Mouse (Mus musculus): ENCODE results near the gene Wfdc9.
A peak's percentile ranks its signal among the peaks of the same experiment; 100 is the strongest.

Gene Wfdc9

DNA sequence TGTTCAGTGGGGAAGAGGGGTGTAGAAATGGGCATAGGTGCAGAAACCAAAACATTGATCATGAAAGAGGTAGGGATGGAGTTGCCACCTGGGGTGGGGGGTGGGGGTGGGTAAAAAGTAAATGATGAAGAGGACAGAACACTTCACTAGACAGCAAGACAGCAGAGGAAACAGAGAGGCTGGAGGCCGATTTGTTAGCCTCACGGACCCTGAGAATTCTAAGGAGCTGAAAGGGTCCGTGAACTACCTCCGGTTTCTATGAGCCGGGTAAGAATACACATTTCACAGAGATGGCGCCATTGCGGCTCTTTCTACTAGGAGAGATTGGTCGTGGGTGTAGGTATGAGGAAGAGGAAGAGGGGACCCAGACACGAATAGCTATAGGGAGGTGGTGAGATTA lies at the start of gene Wfdc9:
Gene Wfdc9, minus strand, starts transcription at position 101 of the 400 bp plus-strand sequence.
- DNase-seq (ENCODE audit: low read depth, low spot score) = no peak

GRCm38 (mm10) chr2:164705991-164706390 lies 49.6 kb upstream of the Wfdc9 start:
- DNase-seq (ENCODE audit: low read depth, low spot score) = no peak

DNA sequence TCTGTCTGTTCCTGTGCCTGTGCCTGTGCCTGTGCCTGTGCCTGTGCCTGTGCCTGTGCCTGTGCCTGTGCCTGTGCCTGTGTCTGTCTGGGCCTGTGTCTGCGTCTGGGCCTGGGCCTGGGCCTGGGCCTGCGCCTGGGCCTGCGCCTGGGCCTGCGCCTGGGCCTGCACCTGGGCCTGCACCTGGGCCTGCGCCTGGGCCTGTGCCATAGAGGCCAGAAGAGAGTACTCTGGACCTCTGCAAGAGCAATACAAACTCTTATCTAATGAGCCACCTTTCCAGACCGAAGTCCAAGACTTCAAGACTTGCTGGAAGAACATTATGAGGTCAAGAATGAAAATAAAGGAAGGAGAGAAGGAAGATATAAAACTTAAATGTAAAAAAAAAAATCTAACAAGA lies 48.9 kb upstream of the Wfdc9 start:
- no peak for DNase-seq (ENCODE audit: low read depth, low spot score)

DNA sequence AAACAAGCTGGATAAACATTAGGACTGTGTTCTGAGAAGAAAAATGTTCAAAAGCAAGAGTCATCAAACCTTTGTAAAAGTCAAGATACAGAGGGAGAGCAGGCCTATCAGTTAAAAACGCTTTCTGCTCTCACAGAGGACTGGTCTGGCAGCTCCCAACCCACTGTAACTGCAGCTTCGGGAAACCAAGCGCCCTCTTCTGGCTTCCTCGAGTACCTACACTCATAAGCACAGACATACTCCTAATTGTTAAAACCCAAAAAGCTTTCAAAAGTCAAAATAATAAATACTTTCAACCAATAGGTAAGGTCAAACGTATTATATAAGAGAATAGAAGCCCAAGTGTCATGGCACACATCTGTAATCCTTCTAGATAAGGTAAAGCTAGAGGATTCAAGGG lies 47.9 kb upstream of the Wfdc9 start:
- DNase-seq (ENCODE audit: low read depth, low spot score) = no peak

DNA sequence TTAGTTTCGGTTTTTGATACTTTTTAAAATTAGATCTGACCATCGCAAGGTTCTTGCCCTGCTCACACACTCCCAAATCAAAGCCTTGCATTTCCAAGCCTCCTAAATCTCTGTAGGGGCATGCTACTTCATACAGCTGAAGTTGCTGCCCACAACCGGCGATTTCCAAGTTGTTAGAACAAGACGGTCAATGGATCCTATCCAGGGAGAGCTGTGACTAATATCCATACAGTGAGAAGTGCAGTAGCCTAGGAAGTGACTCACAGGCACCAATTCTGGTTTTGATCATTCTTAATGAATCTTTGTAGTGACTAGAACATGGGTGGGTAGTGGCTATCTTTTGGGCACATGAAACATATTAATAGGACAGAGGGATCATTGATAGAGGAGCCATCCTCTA lies 45.4 kb upstream of the Wfdc9 start:
- DNase-seq (ENCODE audit: low read depth, low spot score) = no peak

- DNase-seq (ENCODE audit: low read depth, low spot score) = no peak
Measured at GRCm38 (mm10) chr2:164700959-164701358, 44.6 kb upstream of the Wfdc9 start.

DNA sequence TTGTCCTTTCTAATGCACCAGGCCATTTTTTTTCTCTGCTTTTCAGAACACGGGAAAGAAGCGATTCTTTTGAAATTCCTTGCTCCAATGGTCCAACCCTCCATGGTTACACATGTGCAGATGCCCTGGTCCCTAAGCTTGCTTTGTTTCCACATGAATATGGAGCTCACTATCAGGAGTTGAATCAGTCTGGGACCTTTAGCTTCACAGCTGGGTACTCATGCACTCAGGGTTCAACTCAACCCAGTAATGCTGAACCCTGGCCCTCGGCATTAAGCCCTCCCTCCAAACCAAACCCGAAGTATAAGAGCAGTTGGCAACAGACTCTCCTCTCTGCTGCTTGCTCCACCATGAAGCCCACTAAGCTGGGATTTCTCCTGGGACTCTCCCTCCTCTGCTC lies 41.8 kb upstream of the Wfdc9 start, which contains the start of gene Spint4:
Gene Spint4, plus strand, starts transcription at position 301 of the 400 bp plus-strand sequence.
- no peak for DNase-seq (ENCODE audit: low read depth, low spot score)

DNA sequence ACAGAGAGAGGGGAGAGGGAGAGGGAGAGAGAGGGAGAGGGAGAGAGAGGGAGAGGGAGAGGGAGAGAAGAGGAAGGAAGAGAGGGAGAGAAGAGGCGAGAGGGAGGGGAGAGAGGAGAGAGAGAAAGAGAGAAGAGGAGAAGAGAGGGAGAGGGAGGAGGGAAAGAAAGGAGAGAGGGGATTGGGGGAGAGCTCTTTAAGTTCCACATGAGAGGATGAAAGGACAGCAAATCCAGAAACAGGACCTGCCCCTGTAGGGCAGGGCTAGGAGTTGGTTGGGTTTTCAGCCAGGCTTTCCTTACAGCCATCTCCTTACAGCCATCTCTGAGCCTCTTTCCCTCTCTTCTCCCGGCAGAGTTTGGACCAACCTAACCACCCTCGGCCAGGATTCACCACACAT lies 28.4 kb upstream of the Wfdc9 start, which contains the start of gene Wfdc13:
Gene Wfdc13, plus strand, starts transcription at position 301 of the 400 bp plus-strand sequence.
- no peak for DNase-seq (ENCODE audit: low read depth, low spot score)

GRCm38 (mm10) chr2:164679906-164680305 lies 23.5 kb upstream of the Wfdc9 start:
- no peak for DNase-seq (ENCODE audit: low read depth, low spot score)

- peak; percentile 22 for DNase-seq (ENCODE audit: low read depth, low spot score)
Measured at GRCm38 (mm10) chr2:164678848-164679625, 22.7 kb upstream of the Wfdc9 start.

DNA sequence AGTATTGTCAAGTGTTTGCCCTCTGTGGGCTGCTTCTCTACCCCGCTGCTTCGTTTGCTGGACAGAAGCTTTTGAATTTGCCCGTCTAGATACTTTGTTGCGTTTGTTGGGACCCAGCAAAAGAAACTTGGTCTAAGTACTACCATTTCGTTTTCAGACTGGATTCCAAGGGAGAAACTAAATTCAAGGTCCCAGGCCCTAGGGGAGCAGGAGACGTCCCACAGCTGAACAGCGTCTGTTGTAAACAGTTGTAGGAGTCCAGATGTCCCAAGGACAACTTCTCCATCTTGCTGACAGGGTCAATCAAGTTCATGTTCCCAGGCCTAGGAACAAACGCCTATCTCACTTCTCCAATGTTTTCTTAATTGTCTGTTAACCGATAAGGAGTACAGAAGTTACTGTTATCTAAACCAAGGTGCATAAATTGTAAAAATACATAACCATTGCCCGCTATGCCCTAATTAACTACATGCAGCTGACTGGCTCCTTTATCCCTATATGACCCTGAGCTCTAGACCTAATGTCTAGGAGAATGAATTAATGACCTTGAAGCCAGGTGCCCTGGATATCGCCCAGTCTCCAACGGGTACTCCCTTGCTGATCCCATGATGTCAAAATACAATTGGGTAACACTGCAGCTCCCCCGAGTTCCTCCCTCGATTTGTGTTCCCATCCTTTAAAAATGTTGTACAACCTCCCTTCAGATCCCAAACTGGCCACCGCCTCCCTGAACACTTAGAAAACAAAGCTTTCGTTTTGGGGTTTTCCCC lies 20.7 kb upstream of the Wfdc9 start:
- DNase-seq (ENCODE audit: low read depth, low spot score) = no peak

- DNase-seq (ENCODE audit: low read depth, low spot score) = no peak
Measured at GRCm38 (mm10) chr2:164676103-164676502, 19.7 kb upstream of the Wfdc9 start.

DNA sequence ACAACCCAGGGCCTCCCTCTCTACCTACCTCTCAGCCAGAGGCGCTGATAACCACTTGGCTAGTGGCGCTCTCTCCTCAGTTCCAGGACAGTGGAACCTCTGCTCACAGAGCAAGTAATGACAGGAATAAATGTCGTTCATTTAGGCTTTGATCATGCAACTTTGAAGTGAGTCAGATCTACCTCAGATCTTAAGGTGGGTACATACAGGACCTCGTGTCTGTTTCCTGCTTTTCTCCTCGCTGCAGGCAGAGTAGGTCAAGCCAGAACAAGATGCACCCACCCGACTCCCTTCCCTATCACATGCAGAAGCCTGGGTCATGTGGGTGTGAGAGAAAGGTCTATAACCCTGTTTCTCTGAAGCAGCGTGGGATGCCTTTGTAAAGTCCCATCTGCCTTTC lies 17.6 kb upstream of the Wfdc9 start, which contains the start of gene Wfdc11:
Gene Wfdc11, minus strand, starts transcription at position 101 of the 400 bp plus-strand sequence.
- DNase-seq (ENCODE audit: low read depth, low spot score) = no peak

- DNase-seq (ENCODE audit: low read depth, low spot score) = no peak
Measured at GRCm38 (mm10) chr2:164670938-164671337, 14.6 kb upstream of the Wfdc9 start.

- no peak for DNase-seq (ENCODE audit: low read depth, low spot score)
Measured at GRCm38 (mm10) chr2:164670261-164670660, 13.9 kb upstream of the Wfdc9 start.

GRCm38 (mm10) chr2:164664851-164665250 lies 8.5 kb upstream of the Wfdc9 start:
- no peak for DNase-seq (ENCODE audit: low read depth, low spot score)

DNA sequence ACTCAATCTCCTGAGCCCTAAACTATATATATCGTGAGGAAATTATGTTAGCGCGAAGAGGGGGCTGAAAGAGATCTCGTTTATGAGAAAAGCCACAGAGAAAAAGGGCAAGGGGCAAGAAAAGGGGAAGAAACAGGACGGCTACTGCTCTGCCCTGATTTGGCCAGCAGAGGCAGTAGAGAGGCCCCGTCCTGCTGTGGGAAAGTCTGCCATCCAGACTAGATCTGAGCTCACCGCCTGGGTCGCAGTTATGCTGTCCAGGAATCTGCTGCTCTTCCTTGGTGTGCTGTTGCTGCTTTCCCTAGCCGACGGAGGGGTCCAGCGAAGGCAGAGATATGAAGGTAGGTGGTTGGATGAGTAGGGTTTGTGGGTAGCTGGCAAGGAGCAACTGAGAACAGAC lies 525 bp downstream of the Wfdc9 start, which contains the start of gene Wfdc10:
Gene Wfdc10, plus strand, starts transcription at position 189 of the 400 bp plus-strand sequence.
- no peak for DNase-seq (ENCODE audit: low read depth, low spot score)

- DNase-seq (ENCODE audit: low read depth, low spot score) = no peak
Measured at GRCm38 (mm10) chr2:164641881-164642673, 14.3 kb downstream of the Wfdc9 start.

DNA sequence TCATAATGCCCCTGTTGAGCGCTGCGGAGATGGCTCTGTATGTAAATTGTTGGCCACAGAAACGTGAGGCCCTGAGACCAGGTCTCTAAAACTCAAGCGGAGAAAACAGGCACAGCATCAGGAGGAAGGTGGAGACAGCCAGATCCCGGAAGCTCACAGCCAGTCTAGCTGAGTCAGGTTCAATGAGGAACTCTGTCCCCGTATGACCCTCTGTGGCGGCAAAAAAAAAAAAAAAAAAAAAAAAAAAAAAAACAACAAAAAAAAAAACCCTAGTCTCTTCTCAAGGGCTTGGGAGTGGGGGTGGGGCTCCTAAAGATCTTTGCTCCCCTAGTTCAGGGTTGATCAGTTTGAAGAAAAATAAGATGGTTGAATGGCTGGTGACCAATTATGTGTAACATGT lies 15.3 kb downstream of the Wfdc9 start:
- no peak for DNase-seq (ENCODE audit: low read depth, low spot score)

DNA sequence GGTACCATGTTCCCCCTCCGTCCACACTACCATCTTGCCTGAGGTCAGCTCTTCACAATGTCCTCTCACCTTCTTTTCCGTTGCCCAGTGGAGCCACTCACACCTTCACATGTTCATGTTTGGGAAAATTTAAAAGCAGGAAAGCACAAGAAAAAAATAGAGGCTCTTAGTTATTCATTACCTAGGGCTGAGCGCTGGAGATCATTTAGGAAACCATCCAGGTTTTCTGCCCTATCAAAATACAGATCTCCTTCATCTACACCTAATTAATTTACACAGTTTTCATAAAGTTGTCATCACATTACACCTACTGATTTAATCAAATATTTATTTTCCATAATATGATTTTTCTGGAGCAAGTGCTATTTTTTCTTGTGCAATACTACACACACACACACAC lies 17.7 kb downstream of the Wfdc9 start, which contains the start of gene Wfdc16:
Gene Wfdc16, minus strand, starts transcription at position 101 of the 400 bp plus-strand sequence.
- DNase-seq (ENCODE audit: low read depth, low spot score) = no peak

- no peak for DNase-seq (ENCODE audit: low read depth, low spot score)
Measured at GRCm38 (mm10) chr2:164635266-164635665, 21.1 kb downstream of the Wfdc9 start.

GRCm38 (mm10) chr2:164621775-164622174 lies 34.6 kb downstream of the Wfdc9 start:
- DNase-seq (ENCODE audit: low read depth, low spot score) = no peak

Measured in brain, embryonic 18.5 days (tissue).